Mouse (Mus musculus): ENCODE data around the gene Slc25a34.

DNA sequence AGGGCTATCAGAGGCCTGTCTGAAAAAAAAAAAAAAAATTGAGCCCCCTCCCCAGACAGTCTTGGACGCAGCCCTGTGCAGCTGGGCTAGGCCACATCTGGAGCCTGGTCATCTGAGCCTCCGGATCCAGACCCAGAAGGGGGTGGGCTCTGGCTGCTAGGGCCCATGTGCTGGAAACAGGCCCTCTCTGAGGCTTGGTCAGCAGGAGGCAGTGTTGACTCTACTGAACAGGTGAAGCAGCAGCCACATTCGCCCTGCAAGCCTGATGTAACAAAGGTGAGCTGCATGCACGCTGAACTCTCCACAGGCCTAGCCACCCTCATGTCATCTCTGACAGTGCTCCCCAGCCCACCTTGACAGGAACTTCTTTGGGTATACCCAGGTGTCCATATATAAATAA is 36.1 kb upstream of the Slc25a34 start:
- TF ChIP-seq POLR2A (IDR thresholded peaks at IDR 0.05; ENCODE audit: borderline replicate concordance, extremely low read depth, insufficient read depth, insufficient read length, poor library complexity, severe bottlenecking) = no peak
- no peak for TF ChIP-seq CTCF (IDR thresholded peaks at IDR 0.05; ENCODE audit: borderline replicate concordance, extremely low read depth, insufficient read depth, insufficient read length)
